Mouse (Mus musculus): ENCODE results near the gene Scn1b.

DNA sequence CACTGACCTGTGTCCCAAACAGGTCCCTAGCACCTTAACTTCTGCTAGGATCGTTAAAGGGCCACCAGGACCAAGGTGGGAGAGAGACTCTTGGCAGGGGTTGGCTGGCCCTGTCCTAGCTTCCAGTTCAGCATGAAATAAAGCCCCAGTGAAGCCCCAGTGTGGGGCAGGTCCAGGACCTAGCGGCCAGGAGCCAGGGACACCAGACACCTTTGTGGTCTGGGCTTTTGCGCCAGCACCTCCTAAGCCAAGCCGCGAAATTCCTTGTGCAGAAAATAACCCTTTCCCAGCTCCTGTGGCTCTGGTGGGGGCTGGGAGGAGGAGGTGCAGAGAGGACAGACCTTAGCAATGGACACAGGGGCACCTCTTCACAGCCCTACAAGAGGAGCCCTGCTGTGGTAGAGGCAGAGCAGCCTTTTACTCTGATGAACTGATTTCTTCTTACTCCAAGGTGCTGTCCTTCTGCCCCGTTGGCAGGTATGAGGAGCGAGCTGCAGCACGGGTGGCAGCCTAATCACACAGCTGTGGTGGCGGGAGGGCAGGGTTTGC is 1.4 kb upstream of the Scn1b start:
- TF ChIP-seq CTCF (IDR thresholded peaks at IDR 0.05; ENCODE audit: low read depth, low read length) (no peak), POLR2A (IDR thresholded peaks at IDR 0.05; ENCODE audit: borderline replicate concordance, low read depth, low read length) (no peak)
